ENCODE assay signal across 8 mouse cellular contexts in the genomic region with DNA sequence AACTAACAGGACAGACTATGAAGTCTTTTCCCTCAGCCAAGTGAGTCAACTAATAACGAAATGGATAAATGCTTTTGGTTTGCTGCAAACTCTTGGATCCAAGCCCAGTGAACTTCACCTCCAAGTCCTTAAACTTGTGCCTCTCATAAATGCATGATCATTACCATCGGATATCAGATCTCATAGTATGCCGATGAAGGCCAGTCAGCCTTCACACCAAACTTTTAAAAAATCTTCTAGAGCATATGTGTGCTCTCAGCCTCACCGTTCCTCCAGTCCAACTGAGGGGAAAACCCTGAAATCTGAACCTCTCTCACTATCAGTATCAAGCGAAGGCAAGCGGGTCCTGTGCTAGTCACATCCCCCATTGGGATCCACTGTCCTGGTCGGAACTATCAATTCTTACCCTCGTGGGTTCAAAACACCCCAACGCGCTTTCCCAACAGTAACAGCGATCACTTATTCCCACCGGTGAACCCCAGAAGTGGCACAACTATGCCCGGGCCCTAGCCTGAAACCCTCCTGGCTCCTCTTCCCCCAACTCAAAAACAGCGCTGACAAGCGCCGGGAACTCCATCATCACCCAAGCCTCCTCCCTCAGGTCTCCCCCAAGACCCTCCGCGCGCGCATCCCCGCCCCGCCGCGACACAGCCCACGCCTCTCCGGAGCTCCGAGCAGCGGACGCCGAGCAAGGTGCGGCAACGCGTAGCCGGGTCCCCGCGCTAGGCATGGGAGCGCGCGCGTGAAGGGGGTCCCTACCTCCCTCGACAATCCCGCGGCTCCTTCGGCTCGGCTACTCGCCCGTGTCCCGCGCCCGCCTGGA. TPM values are rescaled to one million over a fixed set of nuclear protein-coding genes. Genes with fewer than 3 reads are reported as not detected.
DNase-seq lines count a peak whose midpoint lies in the region; ATAC-seq and TF ChIP-seq lines count a peak whose summit lies in the region.

No protein-coding gene starts in this region.

- WGBS in heart, postnatal 0 days = under 1% methylated on average over 45 of the region's 50 CpGs
- WGBS in limb, embryonic 13.5 days = under 1% methylated on average over 50 of the region's 50 CpGs
- 1% methylated on average over 50 of the region's 50 CpGs for WGBS in midbrain, postnatal 0 days

- TF ChIP-seq EP300 in heart, postnatal 0 days (IDR thresholded peaks at IDR 0.05; ENCODE audit: low read depth) = no peak; the same call in 1 of the 2 replicates

- no peaks in the 10 kb centered on the region for H3K27me3 ChIP-seq in E14TG2a.4 (ENCODE audit: insufficient read depth, low read length)
- no peaks in the 10 kb centered on the region for H3K27me3 ChIP-seq in heart, postnatal 0 days (ENCODE audit: control insufficient read depth, insufficient read depth, low read length)
- H3K27me3 ChIP-seq in limb, embryonic 13.5 days = no peaks in the 10 kb centered on the region
- no peaks in the 10 kb centered on the region for H3K27me3 ChIP-seq in midbrain, postnatal 0 days (ENCODE audit: insufficient read depth, low read length)

- peak overlapping the region; percentile 92 for H3K9ac ChIP-seq in heart, postnatal 0 days (replicated peaks; ENCODE audit: low read depth, low read length)
- peak overlapping the region; percentile 85 for H3K9ac ChIP-seq in limb, embryonic 13.5 days
- H3K9ac ChIP-seq in midbrain, postnatal 0 days (replicated peaks; ENCODE audit: low read length, poor library complexity, severe bottlenecking) = peak overlapping the region; percentile 81

- no peak for TF ChIP-seq POLR2A in cortical plate, adult 2 months (IDR thresholded peaks at IDR 0.05; ENCODE audit: extremely low read depth, insufficient read depth, low read length)

- peak overlapping the region; percentile 72 for H3K27ac ChIP-seq in cortical plate, adult 2 months (ENCODE audit: insufficient read depth, low read length)
- peak overlapping the region; percentile 89 for H3K27ac ChIP-seq in heart, postnatal 0 days (ENCODE audit: low read depth)
- H3K27ac ChIP-seq in limb, embryonic 13.5 days = peak overlapping the region; percentile 80
- peak overlapping the region; percentile 87 for H3K27ac ChIP-seq in midbrain, postnatal 0 days (ENCODE audit: low read depth, low read length)

- no peaks in the 10 kb centered on the region for H3K9me3 ChIP-seq in E14TG2a.4 (ENCODE audit: low read length)
- H3K9me3 ChIP-seq in heart, postnatal 0 days (replicated peaks; ENCODE audit: control insufficient read depth, low read length) = no peaks in the 10 kb centered on the region
- no peaks in the 10 kb centered on the region for H3K9me3 ChIP-seq in limb, embryonic 13.5 days
- no peaks in the 10 kb centered on the region for H3K9me3 ChIP-seq in midbrain, postnatal 0 days (ENCODE audit: low read length)

- ATAC-seq in heart, postnatal 0 days (ENCODE audit: insufficient read depth, low read depth) = peak; percentile 48
- peak; percentile 73 for ATAC-seq in limb, embryonic 13.5 days (ENCODE audit: low FRiP score, low read depth)
- peak; percentile 84 for ATAC-seq in midbrain, postnatal 0 days (ENCODE audit: low FRiP score)

- TF ChIP-seq CTCF in E14TG2a.4 (conservative IDR thresholded peaks at IDR 0.05; ENCODE audit: low read length) = no peak
- TF ChIP-seq CTCF in cortical plate, adult 2 months (IDR thresholded peaks at IDR 0.05; ENCODE audit: extremely low read depth, insufficient read depth, low read length) = no peak
- no peak for TF ChIP-seq CTCF in heart, postnatal 0 days (IDR thresholded peaks at IDR 0.05; ENCODE audit: low read depth)
- no peak for TF ChIP-seq CTCF in midbrain, postnatal 0 days (IDR thresholded peaks at IDR 0.05)

- peaks cover 13% of the 10 kb centered on the region for H3K4me1 ChIP-seq in E14TG2a.4 (replicated peaks; ENCODE audit: low read depth, low read length)
- H3K4me1 ChIP-seq in cortical plate, adult 2 months (ENCODE audit: control insufficient read depth, insufficient read depth, low read length) = peaks cover 3% of the 10 kb centered on the region; the same call in 1 of the 2 replicates
- H3K4me1 ChIP-seq in heart, postnatal 0 days (ENCODE audit: control insufficient read depth, insufficient read depth) = peaks cover 24% of the 10 kb centered on the region
- H3K4me1 ChIP-seq in limb, embryonic 13.5 days = peaks cover 14% of the 10 kb centered on the region
- peaks cover 3% of the 10 kb centered on the region; the same call in 1 of the 2 replicates for H3K4me1 ChIP-seq in midbrain, postnatal 0 days (ENCODE audit: insufficient read depth, low read length)

- peak; percentile 45 to 70 for DNase-seq in heart, adult 18-20 months
- no peak for DNase-seq in heart, postnatal 4 days
- DNase-seq in heart, postnatal 0 days (ENCODE audit: low spot score) = peak; percentile 29
- peak; percentile 14 for DNase-seq in midbrain, postnatal 0 days (ENCODE audit: low spot score)
- DNase-seq in layer of hippocampus, adult 8-10 months (ENCODE audit: low spot score in 2 of 2) = no peak

- H3K36me3 ChIP-seq in E14TG2a.4 (ENCODE audit: insufficient read depth, low read length) = no peaks in the 10 kb centered on the region
- H3K36me3 ChIP-seq in heart, postnatal 0 days (replicated peaks; ENCODE audit: control insufficient read depth, insufficient read depth, low read length) = no peaks in the 10 kb centered on the region
- no peaks in the 10 kb centered on the region for H3K36me3 ChIP-seq in limb, embryonic 13.5 days
- H3K36me3 ChIP-seq in midbrain, postnatal 0 days (ENCODE audit: insufficient read depth, low read length) = no peaks in the 10 kb centered on the region

- H3K4me3 ChIP-seq in E14TG2a.4 (replicated peaks; ENCODE audit: low read length) = peak overlapping the region; percentile 87
- peak overlapping the region; percentile 83 for H3K4me3 ChIP-seq in cortical plate, adult 2 months (ENCODE audit: insufficient read depth, low read length)
- peak overlapping the region; percentile 92 for H3K4me3 ChIP-seq in heart, postnatal 0 days (ENCODE audit: low read depth, low read length)
- H3K4me3 ChIP-seq in limb, embryonic 13.5 days = peak overlapping the region; percentile 79
- peak overlapping the region; percentile 90 for H3K4me3 ChIP-seq in midbrain, postnatal 0 days (ENCODE audit: low read depth, low read length)

- H3K4me2 ChIP-seq in heart, postnatal 0 days (ENCODE audit: low read depth, low read length) = peak overlapping the region; percentile 78
- H3K4me2 ChIP-seq in limb, embryonic 13.5 days (replicated peaks) = peak overlapping the region; percentile 66
- peak overlapping the region; percentile 79 for H3K4me2 ChIP-seq in midbrain, postnatal 0 days (ENCODE audit: low read depth, low read length, poor library complexity, severe bottlenecking)

RNA-seq across cellular contexts. Expression of a gene that starts 0.6 kb away (rescaled TPM):
- total RNA-seq in heart, adult 18-20 months (2021) = 10 to 100 TPM; 45.5 to 50.7 TPM
- total RNA-seq in heart, postnatal 4 days (2021) = 10 to 100 TPM; 40.4 to 49.6 TPM
- 51.8 and 54.1 TPM in 2 replicates for polyA plus RNA-seq in cortical plate, adult 2 months (2012; rRNA removed)
- total RNA-seq in heart, postnatal 0 days (2014; rRNA removed; ENCODE audit: low replicate concordance) = 23.0 and 26.1 TPM in 2 replicates
- polyA plus RNA-seq in heart, postnatal 0 days (2015; fragmentation: Nextera tagmentation; extraction: Ambion mirVana) = 40.2 and 42.3 TPM in 2 replicates
- 70.7 and 77.8 TPM in 2 replicates for polyA plus RNA-seq in limb, embryonic 13.5 days (2015; fragmentation: Nextera tagmentation; extraction: Ambion mirVana)
- total RNA-seq in midbrain, postnatal 0 days (2014; rRNA removed) = 38.6 and 52.8 TPM in 2 replicates
- 55.8 and 59.0 TPM in 2 replicates for polyA plus RNA-seq in midbrain, postnatal 0 days (2015; fragmentation: Nextera tagmentation; extraction: Ambion mirVana)
- total RNA-seq in layer of hippocampus, adult 8-10 months (2022) = 10 to 100 TPM; 52.0 to 61.3 (median 55.7) TPM

RNA-seq across cellular contexts. Expression of a gene that starts 41.0 kb away (rescaled TPM):
- 10 to 100 TPM; 25.5 to 26.0 TPM for total RNA-seq in heart, adult 18-20 months (2021)
- total RNA-seq in heart, postnatal 4 days (2021) = 10 to 100 TPM; 18.9 to 19.8 TPM
- 77.4 and 83.4 TPM in 2 replicates for polyA plus RNA-seq in cortical plate, adult 2 months (2012; rRNA removed)
- 10.4 and 11.2 TPM in 2 replicates for total RNA-seq in heart, postnatal 0 days (2014; rRNA removed; ENCODE audit: low replicate concordance)
- 2.1 and 2.6 TPM in 2 replicates for polyA plus RNA-seq in heart, postnatal 0 days (2015; fragmentation: Nextera tagmentation; extraction: Ambion mirVana)
- polyA plus RNA-seq in limb, embryonic 13.5 days (2015; fragmentation: Nextera tagmentation; extraction: Ambion mirVana) = 5.6 and 5.8 TPM in 2 replicates
- total RNA-seq in midbrain, postnatal 0 days (2014; rRNA removed) = 46.4 and 57.3 TPM in 2 replicates
- polyA plus RNA-seq in midbrain, postnatal 0 days (2015; fragmentation: Nextera tagmentation; extraction: Ambion mirVana) = 7.2 and 8.2 TPM in 2 replicates
- 100 to 1,000 TPM; 135 to 163 (median 149) TPM for total RNA-seq in layer of hippocampus, adult 8-10 months (2022)

RNA-seq across cellular contexts. Expression of a gene that starts 58.3 kb away (rescaled TPM):
- not detected for total RNA-seq in heart, adult 18-20 months (2021)
- total RNA-seq in heart, postnatal 4 days (2021) = not detected
- not detected in 2 replicates for polyA plus RNA-seq in cortical plate, adult 2 months (2012; rRNA removed)
- total RNA-seq in heart, postnatal 0 days (2014; rRNA removed; ENCODE audit: low replicate concordance) = not detected in 2 replicates
- polyA plus RNA-seq in heart, postnatal 0 days (2015; fragmentation: Nextera tagmentation; extraction: Ambion mirVana) = not detected in 2 replicates
- 0.05 TPM in 1 of 2 replicates, not detected in the other for polyA plus RNA-seq in limb, embryonic 13.5 days (2015; fragmentation: Nextera tagmentation; extraction: Ambion mirVana)
- 0.11 TPM in 1 of 2 replicates, not detected in the other for total RNA-seq in midbrain, postnatal 0 days (2014; rRNA removed)
- not detected in 2 replicates for polyA plus RNA-seq in midbrain, postnatal 0 days (2015; fragmentation: Nextera tagmentation; extraction: Ambion mirVana)
- not detected for total RNA-seq in layer of hippocampus, adult 8-10 months (2022)

Comparison
In these comparisons a context has a peak if more than half of its experiments do, and no peak if none do; other contexts are left out.
1. DNase-seq: peak in heart, adult 18-20 months (2 of 2), heart, postnatal 0 days (single experiment) and midbrain, postnatal 0 days (single experiment); none in heart, postnatal 4 days (single experiment) and layer of hippocampus, adult 8-10 months (0 of 2).
2. Peak in every context shown above with its lines, with median percentiles within 50 percentile points of each other: H3K4me3 ChIP-seq, H3K27ac ChIP-seq, ATAC-seq, H3K4me2 ChIP-seq and H3K9ac ChIP-seq.